Mouse (Mus musculus) cerebellum, adult 2 months (tissue): ENCODE results near the gene Nod2.

Experiments
- CTCF ChIP-seq: fragments of 200-500 bp; IDR thresholded peaks from 2 replicates; pipeline ENCODE4 v1.5.1; 2011; ENCODE audit warnings: low read depth, mild to moderate bottlenecking, control low read depth, low read length, moderate library complexity, borderline replicate concordance; ENCODE audit not compliant: insufficient read depth
- POLR2A ChIP-seq: fragments of 200-500 bp; IDR thresholded peaks from 2 replicates; pipeline ENCODE4 v1.6.1; 2011; ENCODE audit warnings: low read length, control low read depth, borderline replicate concordance; ENCODE audit not compliant: insufficient read depth

- TF ChIP-seq CTCF (no peak), POLR2A (no peak)
Measured at GRCm38 (mm10) chr8:88671575-88671974, 24.5 kb downstream of the Nod2 start.
